Mouse (Mus musculus) olfactory bulb, adult 2 months (tissue): Measurements from ENCODE around the gene Abcb10.

Source experiments
- CTCF ChIP-seq: fragments of 200-500 bp; IDR thresholded peaks from 2 replicates; pipeline ENCODE4 v1.5.1; 2012; ENCODE audit warnings: low read depth, mild to moderate bottlenecking, low read length, moderate library complexity; ENCODE audit not compliant: insufficient read depth
- POLR2A ChIP-seq: fragments of 200-500 bp; IDR thresholded peaks from 2 replicates; pipeline ENCODE4 v1.6.1; 2012; ENCODE audit warnings: mild to moderate bottlenecking, low read depth, low read length, moderate library complexity; ENCODE audit not compliant: insufficient read depth

DNA sequence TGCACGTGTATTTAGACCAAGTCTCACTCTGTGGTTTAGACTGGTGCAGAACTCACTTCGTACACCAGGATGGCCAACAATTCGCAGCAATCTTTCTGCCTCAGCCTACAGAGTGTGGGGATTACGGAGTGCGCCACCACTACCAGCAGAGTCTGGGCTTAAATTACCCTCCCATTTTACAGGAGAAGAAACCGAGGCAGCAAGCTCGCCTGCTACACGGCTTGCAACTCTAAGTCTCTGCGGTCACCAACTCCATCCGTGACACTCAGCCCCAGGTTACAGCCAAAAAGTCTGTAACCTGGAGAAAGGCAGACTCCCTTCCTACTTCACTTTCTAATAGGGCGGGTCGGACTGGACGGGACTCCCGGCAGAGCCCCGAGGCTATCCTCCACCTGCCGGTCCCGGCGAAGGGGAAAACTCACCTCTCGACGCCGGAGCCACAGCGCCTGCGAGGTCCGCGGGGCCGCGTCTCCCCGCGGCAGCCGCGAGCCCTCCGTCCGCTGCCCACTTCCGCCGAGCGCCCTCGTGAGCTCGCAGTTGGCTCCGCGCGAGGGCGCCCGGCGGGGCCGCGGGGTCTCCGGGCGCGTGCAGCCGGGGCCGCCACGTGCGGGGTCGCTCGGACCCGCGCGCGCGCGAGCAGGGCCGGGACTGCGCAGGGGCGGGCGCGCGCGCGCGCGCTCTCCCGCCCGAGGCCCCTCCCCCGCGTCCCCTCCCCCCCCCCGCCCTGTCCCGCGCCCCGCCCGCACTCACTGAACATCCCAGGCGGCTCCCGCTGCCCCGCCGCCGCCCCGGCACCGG lies 37.7 kb upstream of the Abcb10 start:
- TF ChIP-seq POLR2A (no peak), CTCF (no peak)
